Mouse (Mus musculus) neural tube, embryonic 14.5 days (tissue): ENCODE data around the gene Il1rapl1. TPM values are rescaled to one million over a fixed set of nuclear protein-coding genes. Genes with fewer than 3 reads are reported as not detected.

ENCODE experiments used
- ATAC-seq: fragments of 200-750 bp; cut with Nextera tagmentation; 2 replicates; pipeline ENCODE4 v1.8.0; 2017; ENCODE audit warnings: low read depth, mild to moderate bottlenecking, moderate TSS enrichment, moderate library complexity
- H3K27ac ChIP-seq: fragments of 300-500 bp; sonication (generic); 2 replicates; pipeline ENCODE4 v1.5.1; 2014; ENCODE audit warnings: low read depth, mild to moderate bottlenecking, control low read depth, low read length, moderate library complexity, mixed read lengths
- H3K27me3 ChIP-seq: fragments of 300-500 bp; sonication (generic); 2 replicates; pipeline ENCODE4 v1.6.1; 2014; ENCODE audit warnings: low read length; ENCODE audit not compliant: control insufficient read depth, insufficient read depth
- H3K36me3 ChIP-seq: fragments of 300-500 bp; sonication (generic); 2 replicates; pipeline ENCODE4 v1.6.1; 2014; ENCODE audit warnings: low read length, mixed read lengths; ENCODE audit not compliant: control insufficient read depth, insufficient read depth
- H3K4me1 ChIP-seq: fragments of 300-500 bp; sonication (generic); 2 replicates; pipeline ENCODE4 v1.6.1; 2014; ENCODE audit warnings: low read length; ENCODE audit not compliant: control insufficient read depth, insufficient read depth
- H3K4me2 ChIP-seq: fragments of 300-500 bp; sonication (generic); 2 replicates; pipeline ENCODE4 v1.6.1; 2014; ENCODE audit warnings: mild to moderate bottlenecking, low read depth, low read length, control low read depth
- H3K4me3 ChIP-seq: fragments of 300-500 bp; sonication (generic); 2 replicates; pipeline ENCODE4 v1.5.1; 2014; ENCODE audit warnings: low read depth, low read length, control low read depth, mixed read lengths
- H3K9ac ChIP-seq: fragments of 300-500 bp; sonication (generic); replicated peaks from 2 replicates; pipeline ENCODE4 v1.6.1; 2014; ENCODE audit warnings: low read depth, mild to moderate bottlenecking, control low read depth, low read length, mixed read lengths
- H3K9me3 ChIP-seq: fragments of 300-500 bp; sonication (generic); 2 replicates; pipeline ENCODE4 v1.6.1; 2016; ENCODE audit warnings: low read length; ENCODE audit not compliant: control insufficient read depth
- WGBS: fragments of 180-500 bp; shearing (Covaris S2); extraction: QIAGEN DNeasy Blood & Tissue Kit; methylation state at CpG from one replicate; pipeline ENCODE4 v1.1.7; 2014; 5-methylcytosine and 5-hydroxymethylcytosine counted together
- polyA plus RNA-seq: library from polyadenylated mRNA; unstranded; fragments of >200 nt; fragmentation: Nextera tagmentation; extraction: Ambion mirVana; gene quantifications from 2 replicates; pipeline ENCODE4 v1.2.1, GENCODE M21; 2014

Gene Il1rapl1
- polyA plus RNA-seq, 1 experiment from 2014 or later = 10.3 TPM

- no peak overlapping the region for H3K4me2 ChIP-seq
- H3K4me3 ChIP-seq = no peak overlapping the region
- H3K36me3 ChIP-seq = no peaks in the 10 kb centered on the region
- H3K27ac ChIP-seq = no peak overlapping the region
- no peak for ATAC-seq
- H3K4me1 ChIP-seq = no peaks in the 10 kb centered on the region
- no peaks in the 10 kb centered on the region for H3K27me3 ChIP-seq
- H3K9me3 ChIP-seq = no peaks in the 10 kb centered on the region
- H3K9ac ChIP-seq = no peak overlapping the region
Observed at GRCm38 (mm10) chrX:88093936-88094569, 21.4 kb downstream of the Il1rapl1 start.

- Histone ChIP-seq H3K4me2 (no peak overlapping the region), H3K36me3 (no peaks in the 10 kb centered on the region), H3K4me1 (no peaks in the 10 kb centered on the region), H3K27ac (no peak overlapping the region), H3K27me3 (no peaks in the 10 kb centered on the region), H3K4me3 (no peak overlapping the region), H3K9me3 (no peaks in the 10 kb centered on the region), H3K9ac (no peak overlapping the region)
- ATAC-seq = no peak
- 67% methylated on average over 2 of the region's 2 CpGs for WGBS
Observed at GRCm38 (mm10) chrX:88089873-88090272, 25.6 kb downstream of the Il1rapl1 start.

- no peaks in the 10 kb centered on the region for H3K9me3 ChIP-seq
- ATAC-seq = no peak
- 41% methylated on average over 7 of the region's 7 CpGs for WGBS
Observed at GRCm38 (mm10) chrX:88072741-88073419, 42.6 kb downstream of the Il1rapl1 start.

GRCm38 (mm10) chrX:88070368-88070767 lies 45.1 kb downstream of the Il1rapl1 start:
- 80% methylated on average over 3 of the region's 3 CpGs for WGBS
- H3K9me3 ChIP-seq = no peaks in the 10 kb centered on the region
- no peak for ATAC-seq

More at GRCm38 (mm10) chrX:88072741-88073419, 42.6 kb downstream of the Il1rapl1 start:
- Histone ChIP-seq H3K9ac (no peak overlapping the region), H3K36me3 (no peaks in the 10 kb centered on the region), H3K4me1 (no peaks in the 10 kb centered on the region), H3K27me3 (no peaks in the 10 kb centered on the region), H3K27ac (no peak overlapping the region), H3K4me3 (no peak overlapping the region), H3K4me2 (no peak overlapping the region)

GRCm38 (mm10) chrX:88043556-88043955 lies 71.9 kb downstream of the Il1rapl1 start:
- H3K4me1 ChIP-seq = no peaks in the 10 kb centered on the region
- WGBS = 91% methylated on average over 1 of the region's 1 CpGs
- ATAC-seq = no peak
- H3K9me3 ChIP-seq = no peaks in the 10 kb centered on the region
- H3K36me3 ChIP-seq = no peaks in the 10 kb centered on the region
- no peak overlapping the region for H3K27ac ChIP-seq
- H3K27me3 ChIP-seq = no peaks in the 10 kb centered on the region
- H3K4me3 ChIP-seq = no peak overlapping the region
- H3K4me2 ChIP-seq = no peak overlapping the region
- H3K9ac ChIP-seq = no peak overlapping the region

More at GRCm38 (mm10) chrX:88070368-88070767, 45.1 kb downstream of the Il1rapl1 start:
- no peaks in the 10 kb centered on the region for H3K27me3 ChIP-seq
- H3K36me3 ChIP-seq = no peaks in the 10 kb centered on the region
- no peaks in the 10 kb centered on the region for H3K4me1 ChIP-seq
- no peak overlapping the region for H3K4me2 ChIP-seq
- H3K9ac ChIP-seq = no peak overlapping the region
- no peak overlapping the region for H3K4me3 ChIP-seq
- no peak overlapping the region for H3K27ac ChIP-seq

- Histone ChIP-seq H3K27ac (no peak overlapping the region), H3K9me3 (no peaks in the 10 kb centered on the region), H3K4me1 (no peaks in the 10 kb centered on the region), H3K9ac (no peak overlapping the region), H3K27me3 (no peaks in the 10 kb centered on the region), H3K4me2 (no peak overlapping the region), H3K36me3 (no peaks in the 10 kb centered on the region), H3K4me3 (no peak overlapping the region)
- ATAC-seq = no peak
- WGBS = 73% methylated on average over 1 of the region's 1 CpGs
Observed at GRCm38 (mm10) chrX:88038984-88039383, 76.5 kb downstream of the Il1rapl1 start.

- no peak overlapping the region for H3K27ac ChIP-seq
- ATAC-seq = no peak
- no peak overlapping the region for H3K4me3 ChIP-seq
- no peaks in the 10 kb centered on the region for H3K36me3 ChIP-seq
- 84% methylated on average over 1 of the region's 1 CpGs for WGBS
- no peak overlapping the region for H3K4me2 ChIP-seq
- H3K27me3 ChIP-seq = no peaks in the 10 kb centered on the region
- H3K4me1 ChIP-seq = no peaks in the 10 kb centered on the region
- no peaks in the 10 kb centered on the region for H3K9me3 ChIP-seq
- H3K9ac ChIP-seq = no peak overlapping the region
Observed at GRCm38 (mm10) chrX:87897172-87897571, 218.3 kb downstream of the Il1rapl1 start.

GRCm38 (mm10) chrX:87891916-87892315 lies 223.5 kb downstream of the Il1rapl1 start:
- Histone ChIP-seq H3K9ac (no peak overlapping the region), H3K9me3 (no peaks in the 10 kb centered on the region), H3K36me3 (no peaks in the 10 kb centered on the region), H3K4me3 (no peak overlapping the region), H3K4me1 (no peaks in the 10 kb centered on the region), H3K4me2 (no peak overlapping the region), H3K27ac (no peak overlapping the region), H3K27me3 (no peaks in the 10 kb centered on the region)
- ATAC-seq = no peak

GRCm38 (mm10) chrX:87854107-87854506 lies 261.3 kb downstream of the Il1rapl1 start:
- Histone ChIP-seq H3K4me1 (no peaks in the 10 kb centered on the region), H3K9me3 (no peaks in the 10 kb centered on the region), H3K9ac (no peak overlapping the region), H3K27me3 (no peaks in the 10 kb centered on the region), H3K27ac (no peak overlapping the region), H3K4me2 (no peak overlapping the region), H3K36me3 (no peaks in the 10 kb centered on the region), H3K4me3 (no peak overlapping the region)
- no peak for ATAC-seq
- 63% methylated on average over 2 of the region's 2 CpGs for WGBS
